Mouse (Mus musculus) adrenal gland, postnatal 4 days (tissue): ENCODE data around the gene Fbxw10. TPM values are rescaled to one million over a fixed set of nuclear protein-coding genes. Genes with fewer than 3 reads are reported as not detected.

Experiments used
- DNase-seq, 2 experiments: peaks; one replicate each; pipeline ENCODE4 v3.0.0; 2021 to 2022; ENCODE audit warnings: low spot score in 2 of 2, mixed read lengths in 2 of 2
- long read RNA-seq, 2 experiments: library from polyadenylated mRNA; stranded (forward); transcript quantifications; one replicate each; pipeline ENCODE4 v2.0.0; 2021
- total RNA-seq, 2 experiments: library from RNA; stranded (reverse); gene quantifications; 2 replicates each; pipeline ENCODE4 v1.2.3; 2021

Gene Fbxw10
- 1 to 10 TPM; 2.0 to 2.5 TPM for total RNA-seq
- long read RNA-seq, experiment 1, partial matches to known transcripts, result 0 of 2 reads
- long read RNA-seq, experiment 1, other reads (novel, unspliced or antisense), result 1 of 2 reads
- long read RNA-seq, experiment 2, partial matches to known transcripts, result 0 of 1 reads
- long read RNA-seq, experiment 2, other reads (novel, unspliced or antisense), result 1 of 1 reads

- no peak for DNase-seq
Measured at GRCm38 (mm10) chr11:62846961-62847654, at the start of gene Fbxw10. Fbxw10 (plus strand) TSS chr11:62847069.

GRCm38 (mm10) chr11:62804119-62804518 lies 42.8 kb upstream of the Fbxw10 start:
- DNase-seq, result no peak

- no peak for DNase-seq
Measured at GRCm38 (mm10) chr11:62807965-62808364, 38.9 kb upstream of the Fbxw10 start.

- DNase-seq, result no peak
Measured at GRCm38 (mm10) chr11:62809201-62809600, 37.7 kb upstream of the Fbxw10 start.

- no peak for DNase-seq
Measured at GRCm38 (mm10) chr11:62812268-62812667, 34.6 kb upstream of the Fbxw10 start.

GRCm38 (mm10) chr11:62813497-62813896 lies 33.4 kb upstream of the Fbxw10 start:
- no peak for DNase-seq

GRCm38 (mm10) chr11:62813970-62814624 lies 32.8 kb upstream of the Fbxw10 start:
- no peak for DNase-seq

- DNase-seq, result no peak
Measured at GRCm38 (mm10) chr11:62814625-62815024, 32.2 kb upstream of the Fbxw10 start.

- DNase-seq, result no peak
Measured at GRCm38 (mm10) chr11:62815438-62815837, 31.4 kb upstream of the Fbxw10 start.

- no peak for DNase-seq
Measured at GRCm38 (mm10) chr11:62816591-62816990, 30.3 kb upstream of the Fbxw10 start.

- no peak for DNase-seq
Measured at GRCm38 (mm10) chr11:62819059-62819686, 27.7 kb upstream of the Fbxw10 start.

GRCm38 (mm10) chr11:62820059-62820541 lies 26.8 kb upstream of the Fbxw10 start, which contains the start of gene Trim16:
Trim16 (plus strand) TSS chr11:62820231.
- DNase-seq, result peak; percentile 14 to 34

- no peak for DNase-seq
Measured at GRCm38 (mm10) chr11:62820661-62821437, 26.0 kb upstream of the Fbxw10 start.

GRCm38 (mm10) chr11:62821893-62822292 lies 25.0 kb upstream of the Fbxw10 start:
- no peak for DNase-seq

GRCm38 (mm10) chr11:62824211-62824610 lies 22.7 kb upstream of the Fbxw10 start:
- no peak for DNase-seq

- no peak for DNase-seq
Measured at GRCm38 (mm10) chr11:62825222-62826105, 21.4 kb upstream of the Fbxw10 start.

GRCm38 (mm10) chr11:62826106-62826733 lies 20.6 kb upstream of the Fbxw10 start:
- no peak for DNase-seq

- no peak for DNase-seq
Measured at GRCm38 (mm10) chr11:62827135-62827534, 19.7 kb upstream of the Fbxw10 start.

GRCm38 (mm10) chr11:62827911-62828310 lies 19.0 kb upstream of the Fbxw10 start:
- DNase-seq, result no peak
